Mouse (Mus musculus) liver, adult 2 months (tissue): ENCODE measurements around the gene Sox5.

Experiments
- CTCF ChIP-seq: fragments of 200-500 bp; IDR thresholded peaks from 2 replicates; pipeline ENCODE4 v1.5.1; 2011; ENCODE audit warnings: low read depth, low read length, control low read depth
- POLR2A ChIP-seq: fragments of 200-500 bp; IDR thresholded peaks from 2 replicates; pipeline ENCODE4 v1.6.1; 2011; ENCODE audit warnings: low read length, control low read depth; ENCODE audit not compliant: insufficient read depth; ENCODE audit errors: extremely low read depth

- no peak for TF ChIP-seq POLR2A
- no peak for TF ChIP-seq CTCF
Observed at GRCm38 (mm10) chr6:143855421-143855820, 926.4 kb downstream of the Sox5 start.
